Mouse (Mus musculus): ENCODE measurements around the gene Fryl.
A peak's percentile ranks its signal among the peaks of the same experiment; 100 is the strongest.

Fryl gene

DNA sequence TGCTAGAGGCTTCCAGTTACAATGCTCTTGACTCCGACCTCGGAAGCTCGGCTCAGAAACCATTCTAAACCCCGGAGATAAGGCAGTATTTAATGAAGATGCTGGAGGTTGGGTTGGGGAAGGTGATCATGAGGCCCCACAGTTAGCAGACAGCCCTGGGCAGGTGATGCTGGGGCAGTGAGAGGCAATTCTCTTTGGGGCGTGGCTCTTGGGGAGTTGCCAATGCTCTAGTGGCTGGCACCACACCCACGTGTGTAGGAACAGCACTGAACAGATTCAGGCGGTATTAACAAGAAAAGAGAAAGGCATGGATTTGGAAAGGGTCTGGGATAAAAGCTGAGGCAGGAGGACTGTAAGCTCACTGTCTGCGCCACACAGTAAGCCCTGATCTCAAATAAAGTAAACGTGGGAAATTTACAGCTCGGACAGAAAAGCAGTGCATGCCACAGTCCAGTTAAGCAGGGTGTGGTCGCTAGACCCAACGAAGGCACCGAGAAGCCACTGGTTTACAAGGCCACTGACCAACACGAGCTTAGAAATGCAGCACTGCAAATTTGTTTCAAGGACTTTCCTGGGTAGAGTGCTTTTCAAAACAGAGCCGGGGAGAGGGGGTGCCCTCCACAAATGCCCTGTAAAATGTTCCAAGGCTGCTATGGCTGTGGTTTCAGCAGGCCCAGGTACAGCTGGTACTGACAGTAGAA, 100.0 kb downstream of the Fryl start:
- no peak for DNase-seq

DNA sequence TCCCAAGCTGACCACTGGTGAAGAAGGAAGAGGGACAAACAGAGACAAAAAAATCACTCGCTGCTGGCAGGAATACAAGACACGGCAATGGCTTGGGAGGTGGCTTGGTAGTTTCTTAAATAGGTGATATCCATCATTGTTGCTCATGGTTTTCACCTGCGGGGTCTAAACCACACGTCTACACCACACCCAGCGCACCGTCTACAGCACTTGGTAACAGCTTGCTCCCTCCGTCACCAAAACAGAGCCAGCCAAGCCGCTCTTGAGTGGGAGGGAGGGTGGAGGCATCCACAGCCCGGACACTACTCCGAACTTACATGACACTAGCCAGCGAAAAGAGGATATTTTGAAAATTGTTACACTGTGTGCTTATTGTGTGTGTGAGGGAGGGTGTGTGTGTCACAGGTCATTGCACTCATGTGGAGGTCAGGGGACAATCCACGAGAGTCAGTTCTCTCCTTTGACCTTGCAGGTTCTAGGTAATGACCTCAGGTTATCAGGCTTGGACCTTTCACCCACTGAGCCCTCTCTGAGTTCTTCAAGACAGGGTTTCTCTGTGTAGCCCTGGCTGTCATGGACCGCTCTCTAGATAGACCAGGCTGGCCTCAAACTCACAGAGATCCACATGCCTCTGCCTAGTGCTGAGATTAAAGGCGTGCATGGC, 102.5 kb downstream of the Fryl start:
- no peak for DNase-seq

DNA sequence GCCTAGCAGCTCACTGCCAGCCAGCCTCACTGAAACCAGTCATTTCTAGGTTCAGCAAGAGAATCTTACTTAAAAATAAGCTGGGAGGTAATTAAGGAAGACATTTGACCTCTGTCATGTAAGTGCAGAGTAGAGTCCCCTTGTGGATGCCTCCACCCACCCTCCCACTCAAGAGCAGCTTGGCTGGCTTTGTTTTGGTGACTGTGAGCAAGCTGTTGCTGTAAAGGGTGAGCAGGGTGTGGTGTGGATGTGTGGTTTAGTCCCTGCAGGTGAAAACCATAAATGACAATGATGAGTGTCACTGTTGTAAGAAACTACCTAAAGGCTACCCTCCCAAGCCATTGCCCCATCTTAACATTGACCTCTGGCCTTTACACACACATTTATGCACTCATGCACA, 104.2 kb downstream of the Fryl start:
- DNase-seq, result no peak

DNA sequence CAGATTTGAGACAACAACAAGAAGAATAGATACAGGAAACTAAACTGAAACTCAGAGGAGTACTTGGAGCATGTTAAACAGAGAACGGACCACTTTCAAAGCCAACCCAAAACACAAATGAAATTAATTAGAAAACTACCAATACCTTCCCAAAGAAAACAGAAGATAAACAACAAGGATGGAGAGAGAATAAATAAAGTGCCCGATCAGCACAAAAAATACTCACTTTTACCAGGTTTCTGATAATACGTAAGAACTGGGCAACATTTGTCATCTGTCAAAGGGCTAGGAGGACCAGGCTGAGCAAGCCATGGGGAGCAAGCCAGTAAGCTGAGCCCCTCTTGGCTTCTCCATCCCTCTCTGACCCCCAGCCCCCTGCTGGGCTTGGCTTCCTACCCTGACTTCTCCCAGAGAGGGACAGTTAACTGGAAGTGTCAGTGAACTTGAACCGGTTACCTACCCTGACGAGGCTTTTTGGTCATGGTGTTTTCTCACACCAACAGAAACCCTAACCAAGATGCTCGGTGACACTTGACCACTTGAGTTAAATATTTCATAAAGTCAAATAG, 105.5 kb downstream of the Fryl start:
- peak; percentile 10 for DNase-seq

GRCm38 (mm10) chr5:73144987-73145386, 111.4 kb downstream of the Fryl start:
- no peak for DNase-seq

DNA sequence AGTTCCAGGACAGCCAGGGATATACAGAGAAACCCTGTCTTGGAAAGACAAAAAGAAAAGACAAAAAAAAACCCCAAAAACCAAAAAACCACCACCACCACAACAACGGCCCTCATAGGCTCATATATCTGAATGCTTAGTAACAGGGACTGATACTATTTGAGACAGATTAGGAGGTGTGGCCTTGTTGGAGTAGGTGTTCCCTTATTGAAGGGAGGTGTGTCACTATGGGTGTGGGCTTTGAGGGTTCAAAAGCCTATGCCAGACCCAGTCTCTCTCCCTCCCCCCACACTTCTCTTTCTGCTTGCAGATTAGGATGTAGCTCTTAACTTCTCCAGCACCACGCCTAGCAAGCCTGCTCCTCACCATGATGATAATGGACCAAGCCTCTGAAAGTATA, 114.7 kb downstream of the Fryl start:
- DNase-seq, result no peak

DNA sequence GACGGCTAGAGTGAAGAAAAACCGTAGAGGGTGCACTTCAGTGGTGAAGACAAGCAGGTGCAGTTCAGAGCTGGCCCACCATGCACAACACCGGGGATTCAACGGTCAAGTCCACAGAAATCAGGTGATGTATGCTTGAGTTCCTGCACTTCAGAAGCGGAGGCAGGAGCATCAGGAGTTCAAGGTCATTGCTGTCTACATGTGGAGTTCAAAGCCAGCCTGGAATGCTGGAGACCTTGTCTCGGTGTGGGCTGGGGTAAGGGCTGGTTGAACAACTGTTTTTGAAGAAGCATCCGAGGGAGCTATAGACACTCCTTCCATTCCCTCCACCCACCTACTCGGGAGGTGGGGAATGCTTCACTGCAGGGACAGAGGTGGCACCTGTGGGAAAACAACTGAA, 115.3 kb downstream of the Fryl start:
- no peak for DNase-seq

GRCm38 (mm10) chr5:73137561-73137960, 118.9 kb downstream of the Fryl start:
- no peak for DNase-seq

GRCm38 (mm10) chr5:73135959-73136358, 120.5 kb downstream of the Fryl start:
- DNase-seq, result no peak

DNA sequence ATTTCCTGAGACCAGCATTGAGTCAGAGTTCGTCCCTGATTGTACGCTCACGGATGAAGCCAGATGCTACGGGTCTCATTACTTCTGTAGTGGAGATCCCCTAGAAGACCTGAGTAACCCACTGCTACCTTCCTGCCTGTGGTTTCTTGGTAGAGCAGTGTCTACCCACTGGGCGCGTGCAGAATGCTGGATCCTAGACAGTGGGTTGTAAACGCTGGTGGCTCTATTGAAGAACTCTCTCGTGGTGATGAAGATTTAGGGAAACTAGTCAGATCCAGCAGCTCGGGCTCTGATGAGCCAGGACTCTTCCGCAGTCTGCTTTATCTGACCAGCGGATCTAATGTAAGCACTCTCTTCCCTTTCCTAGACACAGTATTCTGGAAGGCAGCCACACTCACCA, 121.3 kb downstream of the Fryl start:
- no peak for DNase-seq

- DNase-seq, result peak; percentile 23
Measured at GRCm38 (mm10) chr5:73133833-73134185, 122.6 kb downstream of the Fryl start.

- DNase-seq, result no peak
Measured at GRCm38 (mm10) chr5:73132998-73133832, 123.2 kb downstream of the Fryl start.

DNA sequence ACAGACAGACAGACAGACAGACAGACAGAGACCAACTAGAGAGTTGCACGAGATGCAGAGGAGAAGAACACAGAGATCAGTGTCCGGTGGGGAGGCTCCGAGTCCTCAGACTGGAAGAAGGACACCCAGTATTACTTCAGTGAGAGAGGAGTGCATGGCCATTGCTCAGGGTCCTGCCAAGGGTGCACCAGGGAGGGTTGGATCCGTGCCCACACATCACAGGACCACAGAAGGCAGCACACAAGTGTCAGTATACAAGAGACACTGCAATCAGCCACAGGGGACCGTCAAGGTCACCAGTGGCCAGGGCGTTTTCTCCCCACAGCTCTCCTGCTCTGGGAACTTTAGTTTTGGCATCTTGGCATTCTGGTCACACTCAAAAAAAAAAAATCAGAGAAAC, 125.4 kb downstream of the Fryl start:
- no peak for DNase-seq

- peak; percentile 6 for DNase-seq
Measured at GRCm38 (mm10) chr5:73129871-73130270, 126.5 kb downstream of the Fryl start.

GRCm38 (mm10) chr5:73119969-73120725, 136.3 kb downstream of the Fryl start:
- no peak for DNase-seq

DNA sequence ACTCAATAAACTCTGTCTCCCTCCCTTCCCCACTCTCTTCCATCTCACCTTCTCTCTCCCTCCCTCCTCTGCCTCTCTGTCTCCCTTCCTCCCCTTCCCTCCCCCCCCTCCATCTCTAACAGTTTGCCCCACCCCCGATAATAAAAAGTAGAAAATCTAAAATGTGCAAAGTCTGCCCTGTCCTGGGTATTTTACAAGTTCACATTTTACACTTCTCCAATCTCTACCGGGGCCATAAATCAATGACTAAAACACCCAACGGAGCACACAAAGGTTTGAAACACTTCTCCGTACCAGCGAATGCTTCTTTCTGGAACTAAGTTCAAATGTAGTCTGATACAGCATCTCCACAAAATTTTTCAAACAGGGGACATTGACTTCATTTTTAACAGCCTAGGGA, 136.9 kb downstream of the Fryl start:
- DNase-seq, result no peak

DNA sequence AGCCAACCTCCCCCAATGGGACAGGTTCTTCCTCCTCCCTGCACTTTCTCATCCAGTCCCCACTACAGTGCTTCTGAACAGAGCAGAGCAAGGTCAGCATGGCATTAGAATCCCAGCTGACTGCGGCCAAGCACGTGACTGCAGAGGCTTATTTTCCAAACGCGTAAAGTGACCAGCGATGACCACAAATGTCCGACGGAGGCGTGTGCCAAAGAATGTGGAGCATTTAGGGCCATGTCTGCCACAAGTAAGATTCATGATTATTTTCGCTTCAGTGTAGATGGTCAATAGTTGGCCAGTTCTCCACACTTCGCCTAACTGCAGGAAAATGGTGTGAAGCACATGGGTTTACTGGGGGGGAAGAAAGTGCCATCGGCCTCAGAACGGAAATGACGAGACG, 137.6 kb downstream of the Fryl start:
- DNase-seq, result no peak

GRCm38 (mm10) chr5:73114878-73115277, 141.5 kb downstream of the Fryl start:
- DNase-seq, result no peak

GRCm38 (mm10) chr5:73112331-73112730, 144.1 kb downstream of the Fryl start:
- DNase-seq, result no peak

- DNase-seq, result no peak
Measured at GRCm38 (mm10) chr5:73103657-73104056, 152.8 kb downstream of the Fryl start.

DNA sequence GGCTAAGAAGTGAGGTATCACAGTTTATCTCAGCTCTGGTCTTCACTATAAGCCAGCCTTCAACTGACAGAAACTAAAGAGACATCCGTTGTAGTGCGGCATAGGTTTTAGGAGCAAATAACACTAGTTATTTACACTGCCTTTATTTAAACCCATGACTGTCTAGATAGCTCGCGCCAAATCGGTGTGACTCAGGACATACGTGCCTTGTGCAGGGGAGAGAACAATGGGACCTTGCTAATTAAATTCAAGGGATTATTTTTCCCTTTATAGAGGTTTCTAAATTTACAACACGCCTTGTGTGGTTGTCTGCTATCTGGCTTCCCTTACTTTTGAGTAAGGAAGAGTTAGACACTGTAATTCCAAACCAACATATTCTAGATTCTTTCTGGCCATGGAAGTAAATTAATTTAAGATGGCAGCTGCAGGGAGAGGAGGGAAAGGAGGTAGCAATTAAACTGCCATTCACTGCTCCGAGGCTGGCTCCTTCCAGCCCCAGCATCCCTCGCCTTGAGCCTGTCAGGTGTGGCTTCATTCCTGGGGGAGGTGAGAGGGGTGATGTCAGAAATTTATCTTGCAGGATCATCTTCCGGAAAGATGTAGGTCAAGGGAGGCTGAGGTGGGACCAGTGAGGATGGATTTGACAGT, 154.0 kb downstream of the Fryl start:
- DNase-seq, result no peak

DNA sequence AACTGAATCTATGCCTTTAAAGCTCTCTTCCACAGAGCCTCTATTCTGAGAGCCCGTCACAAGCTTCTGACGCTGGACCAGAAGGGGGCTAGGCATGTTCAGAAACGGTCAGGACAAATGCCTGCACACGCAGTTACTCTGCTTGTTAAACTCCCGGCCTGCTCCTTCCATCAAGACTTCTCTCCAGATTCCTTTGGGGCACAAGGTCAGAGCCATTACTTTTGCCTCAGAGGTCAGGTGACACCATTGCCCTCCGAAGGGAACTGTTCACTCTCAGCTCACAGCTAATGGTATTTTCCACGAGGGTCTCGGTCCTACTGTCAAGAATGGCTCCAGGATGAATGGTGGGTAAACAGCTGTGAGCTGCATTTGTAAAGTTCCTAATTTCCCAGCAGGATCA, 164.2 kb downstream of the Fryl start:
- no peak for DNase-seq
